Comparison of ENCODE assay signal across 20 mouse cellular contexts in genomic region chr5:76964651-76965050, GRCm38 (mm10). TPM values are rescaled to one million over a fixed set of nuclear protein-coding genes. Genes with fewer than 3 reads are reported as not detected.
DNase-seq lines count a peak whose midpoint lies in the region; ATAC-seq and TF ChIP-seq lines count a peak whose summit lies in the region.
"Had no signal": no experiment of that assay in that cellular context is flagged by ENCODE, and none has a peak within 500 bp of the region (broad histone marks: within the 10 kb centered on the region; RNA-seq: fewer than 3 reads in every experiment).

No protein-coding gene starts in this region.

- no peak for TF ChIP-seq POLR2A in testis, adult 2 months (IDR thresholded peaks at IDR 0.05; ENCODE audit: control insufficient read depth, low read depth, low read length)
- TF ChIP-seq POLR2A in thymus, adult 2 months (IDR thresholded peaks at IDR 0.05; ENCODE audit: control insufficient read depth, extremely low read depth, insufficient read depth, low read length, poor library complexity): no peak

- ATAC-seq in heart, postnatal 0 days (ENCODE audit: insufficient read depth, low read depth): no peak
- ATAC-seq: inflammation-experienced regulatory T-cells, adult 6 months had no signal

- H3K4me1 ChIP-seq in heart, postnatal 0 days (ENCODE audit: control insufficient read depth, insufficient read depth): no peaks in the 10 kb centered on the region
- no peaks in the 10 kb centered on the region for H3K4me1 ChIP-seq in testis, adult 2 months (ENCODE audit: control insufficient read depth, insufficient read depth, low read length)
- no peaks in the 10 kb centered on the region for H3K4me1 ChIP-seq in thymus, adult 2 months (replicated peaks; ENCODE audit: control insufficient read depth, insufficient read depth, low read length)
- H3K4me1 ChIP-seq: heart, embryonic 10.5 days; neural tube, embryonic 12.5 days had no signal

- no peak for TF ChIP-seq EP300 in heart, postnatal 0 days (IDR thresholded peaks at IDR 0.05; ENCODE audit: low read depth)

- no peak overlapping the region for H3K27ac ChIP-seq in heart, postnatal 0 days (ENCODE audit: low read depth)
- H3K27ac ChIP-seq in layer of hippocampus, adult 2 months: no peak overlapping the region
- H3K27ac ChIP-seq in testis, adult 2 months (ENCODE audit: control insufficient read depth, insufficient read depth, low read depth, low read length): no peak overlapping the region
- H3K27ac ChIP-seq in thymus, adult 2 months (ENCODE audit: control insufficient read depth, insufficient read depth, low read length): no peak overlapping the region
- H3K27ac ChIP-seq: heart, embryonic 10.5 days; neural tube, embryonic 12.5 days had no signal

- H3K36me3 ChIP-seq in heart, postnatal 0 days (replicated peaks; ENCODE audit: control insufficient read depth, insufficient read depth, low read length): peaks cover 91% of the 10 kb centered on the region
- H3K36me3 ChIP-seq in testis, adult 2 months (ENCODE audit: control insufficient read depth, insufficient read depth, low read length): peaks cover 2% of the 10 kb centered on the region; the same call in 1 of the 2 replicates
- H3K36me3 ChIP-seq in thymus, adult 2 months (ENCODE audit: control insufficient read depth, insufficient read depth, low read length): peaks cover 71% of the 10 kb centered on the region

- 89% methylated on average over 3 of the region's 3 CpGs for WGBS in heart, postnatal 0 days
- WGBS in thymus, adult 2 months: 96% methylated on average over 3 of the region's 3 CpGs

- TF ChIP-seq CTCF in heart, postnatal 0 days (IDR thresholded peaks at IDR 0.05; ENCODE audit: low read depth): peak; percentile 38
- peak; percentile 58 for TF ChIP-seq CTCF in layer of hippocampus, adult 2 months (conservative IDR thresholded peaks at IDR 0.05)
- peak; percentile 9; the same call in 1 of the 2 replicates for TF ChIP-seq CTCF in testis, adult 2 months (IDR thresholded peaks at IDR 0.05; ENCODE audit: control insufficient read depth, insufficient read depth, insufficient replicate concordance, low read depth, low read length)
- no peak for TF ChIP-seq CTCF in thymus, adult 2 months (IDR thresholded peaks at IDR 0.05; ENCODE audit: borderline replicate concordance, control insufficient read depth, extremely low read depth, insufficient read depth, low read length, poor library complexity)

- no peak overlapping the region for H3K4me3 ChIP-seq in heart, postnatal 0 days (ENCODE audit: low read depth, low read length)
- H3K4me3 ChIP-seq in layer of hippocampus, adult 2 months: no peak overlapping the region
- no peak overlapping the region for H3K4me3 ChIP-seq in testis, adult 2 months (ENCODE audit: control insufficient read depth, low read depth, low read length)
- H3K4me3 ChIP-seq in thymus, adult 2 months (ENCODE audit: control insufficient read depth, insufficient read depth, low read length): no peak overlapping the region
- H3K4me3 ChIP-seq: heart, embryonic 10.5 days; neural tube, embryonic 12.5 days had no signal

- no peak for DNase-seq in heart, postnatal 0 days (ENCODE audit: low spot score)
- no peak for DNase-seq in heart, postnatal 25 days (ENCODE audit: low spot score)
- no peak for DNase-seq in layer of hippocampus, adult 2 months (ENCODE audit: low spot score in 2 of 2)
- DNase-seq in layer of hippocampus, adult 9-11 months: no peak
- DNase-seq in testis, postnatal 14 days (ENCODE audit: low spot score): no peak
- DNase-seq in spleen, postnatal 14 days (ENCODE audit: low spot score in 2 of 2): no peak
- DNase-seq in thymus, adult 2 months: no peak
- DNase-seq: cerebellum, adult 11 months; cerebellum, postnatal 36 days; gastrocnemius, postnatal 10 days; left cerebral cortex, postnatal 4 days; thymus, postnatal 14 days had no signal

- intact Hi-C loops in heart, postnatal 25 days (cut with DNase I): no loop called here

- H3K27me3 ChIP-seq in heart, postnatal 0 days (ENCODE audit: control insufficient read depth, insufficient read depth, low read length): no peaks in the 10 kb centered on the region
- H3K27me3 ChIP-seq in testis, adult 2 months (ENCODE audit: control insufficient read depth, insufficient read depth, low read length): no peaks in the 10 kb centered on the region
- H3K27me3 ChIP-seq in thymus, adult 2 months (ENCODE audit: control insufficient read depth, insufficient read depth, low read length): no peaks in the 10 kb centered on the region
- H3K27me3 ChIP-seq: neural tube, embryonic 12.5 days had no signal

- H3K9ac ChIP-seq in heart, postnatal 0 days (replicated peaks; ENCODE audit: low read depth, low read length): no peak overlapping the region
- H3K9ac ChIP-seq: neural tube, embryonic 12.5 days had no signal

- H3K4me2 ChIP-seq in heart, postnatal 0 days (ENCODE audit: low read depth, low read length): no peak overlapping the region
- H3K4me2 ChIP-seq: neural tube, embryonic 12.5 days had no signal

- no peaks in the 10 kb centered on the region for H3K9me3 ChIP-seq in heart, postnatal 0 days (replicated peaks; ENCODE audit: control insufficient read depth, low read length)
- H3K9me3 ChIP-seq: G1E; heart, embryonic 10.5 days; neural tube, embryonic 12.5 days had no signal

RNA-seq across cellular contexts. Expression of gene Srp72, which starts 9.8 kb away (rescaled TPM):
- total RNA-seq in heart, postnatal 0 days (2014; rRNA removed; ENCODE audit: low replicate concordance): 21.8 and 37.8 TPM in 2 replicates
- 32.2 and 36.3 TPM in 2 replicates for polyA plus RNA-seq in heart, postnatal 0 days (2015; fragmentation: Nextera tagmentation; extraction: Ambion mirVana)
- 10 to 100 TPM; 52.7 to 59.6 TPM for total RNA-seq in heart, postnatal 25 days (2021)
- 100 to 1,000 TPM; 104 to 111 TPM for total RNA-seq in layer of hippocampus, adult 2 months (2021)
- polyA plus RNA-seq in testis, adult 2 months (2012; rRNA removed): 45.3 and 56.2 TPM in 2 replicates
- polyA plus RNA-seq in thymus, adult 2 months (2012; rRNA removed): 30.4 and 36.2 TPM in 2 replicates

RNA-seq across cellular contexts. Expression of gene Ppat, which starts 13.3 kb away (rescaled TPM):
- total RNA-seq in heart, postnatal 0 days (2014; rRNA removed; ENCODE audit: low replicate concordance): 15.7 and 16.2 TPM in 2 replicates
- 20.2 and 24.2 TPM in 2 replicates for polyA plus RNA-seq in heart, postnatal 0 days (2015; fragmentation: Nextera tagmentation; extraction: Ambion mirVana)
- 10 to 100 TPM; 12.2 to 15.5 TPM for total RNA-seq in heart, postnatal 25 days (2021)
- total RNA-seq in layer of hippocampus, adult 2 months (2021): 10 to 100 TPM; 15.7 to 17.8 TPM
- 2.7 and 4.0 TPM in 2 replicates for polyA plus RNA-seq in testis, adult 2 months (2012; rRNA removed)
- 11.1 and 13.3 TPM in 2 replicates for polyA plus RNA-seq in thymus, adult 2 months (2012; rRNA removed)

RNA-seq across cellular contexts. Expression of gene Paics, which starts 13.5 kb away (rescaled TPM):
- total RNA-seq in heart, postnatal 0 days (2014; rRNA removed; ENCODE audit: low replicate concordance): 173 and 191 TPM in 2 replicates
- 168 and 171 TPM in 2 replicates for polyA plus RNA-seq in heart, postnatal 0 days (2015; fragmentation: Nextera tagmentation; extraction: Ambion mirVana)
- 100 to 1,000 TPM; 138 to 159 TPM for total RNA-seq in heart, postnatal 25 days (2021)
- 10 to 100 TPM; 90.4 to 92.5 TPM for total RNA-seq in layer of hippocampus, adult 2 months (2021)
- polyA plus RNA-seq in testis, adult 2 months (2012; rRNA removed): 23.0 and 25.1 TPM in 2 replicates
- 70.4 and 75.9 TPM in 2 replicates for polyA plus RNA-seq in thymus, adult 2 months (2012; rRNA removed)

RNA-seq across cellular contexts. Expression of gene Arl9, which starts 39.2 kb away (rescaled TPM):
- not detected in 2 replicates for total RNA-seq in heart, postnatal 0 days (2014; rRNA removed; ENCODE audit: low replicate concordance)
- not detected in 2 replicates for polyA plus RNA-seq in heart, postnatal 0 days (2015; fragmentation: Nextera tagmentation; extraction: Ambion mirVana)
- total RNA-seq in heart, postnatal 25 days (2021): not detected
- 1 to 10 TPM in 1 of 2 experiments, not detected in 1; 1.0 TPM for total RNA-seq in layer of hippocampus, adult 2 months (2021)
- polyA plus RNA-seq in testis, adult 2 months (2012; rRNA removed): 84.8 and 131 TPM in 2 replicates
- not detected in 2 replicates for polyA plus RNA-seq in thymus, adult 2 months (2012; rRNA removed)
- total RNA-seq: G1E; gastrocnemius, postnatal 10 days; hematopoietic stem cell, adult 5-6 weeks; layer of hippocampus, postnatal 14 days had no signal
- polyA plus RNA-seq: embryonic facial prominence, embryonic 11.5 days; G1E; inflammation-experienced regulatory T-cells, adult 6 months; neural tube, embryonic 12.5 days had no signal

RNA-seq across cellular contexts. Expression of gene Thegl, which starts 51.2 kb away (rescaled TPM):
- not detected in 2 replicates for total RNA-seq in heart, postnatal 0 days (2014; rRNA removed; ENCODE audit: low replicate concordance)
- not detected in 2 replicates for polyA plus RNA-seq in heart, postnatal 0 days (2015; fragmentation: Nextera tagmentation; extraction: Ambion mirVana)
- not detected for total RNA-seq in heart, postnatal 25 days (2021)
- total RNA-seq in layer of hippocampus, adult 2 months (2021): 1 to 10 TPM; 1.4 to 1.6 TPM
- 145 and 149 TPM in 2 replicates for polyA plus RNA-seq in testis, adult 2 months (2012; rRNA removed)
- not detected in 2 replicates for polyA plus RNA-seq in thymus, adult 2 months (2012; rRNA removed)
- total RNA-seq: G1E; gastrocnemius, postnatal 10 days; hematopoietic stem cell, adult 5-6 weeks had no signal
- polyA plus RNA-seq: inflammation-experienced regulatory T-cells, adult 6 months had no signal
